Mouse (Mus musculus) gastrocnemius, adult 18-20 months (tissue): Measurements from ENCODE around the gene Atp8a1. TPM values are rescaled to one million over a fixed set of nuclear protein-coding genes. Genes with fewer than 3 reads are reported as not detected.
"Not testable (repeated sequence)": the region's sequence is repeated elsewhere in the genome, so short reads cannot be mapped to it uniquely, and the experiment has no call there.

Source experiments
- DNase-seq: peaks from one replicate; pipeline ENCODE4 v3.0.0; 2021; ENCODE audit warnings: low spot score
- total RNA-seq, 2 experiments: library from RNA; stranded (reverse); gene quantifications; 2 replicates each; pipeline ENCODE4 v1.2.3; 2021

Atp8a1 gene
- total RNA-seq, 2 experiments from 2014 or later, result 60.4 to 75.3 TPM

DNA sequence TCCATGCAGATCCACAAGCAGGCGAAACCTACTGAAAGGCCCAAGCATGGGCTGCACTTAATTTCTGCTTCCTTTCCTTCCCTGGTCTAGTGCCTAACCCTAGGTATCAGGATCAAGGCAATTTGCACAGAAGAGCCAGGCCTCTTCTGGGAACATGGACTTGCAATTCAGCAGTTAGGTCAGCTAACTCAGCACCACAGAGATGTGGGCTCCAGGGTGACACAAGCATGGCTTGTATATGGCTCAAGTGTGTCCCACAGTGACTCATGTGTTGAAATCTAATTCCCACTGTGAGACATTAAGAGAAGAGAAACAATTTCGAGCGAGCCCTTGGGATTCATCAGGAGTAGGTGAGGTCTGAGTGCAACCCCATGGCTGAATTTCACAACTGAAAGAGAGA is 18.9 kb downstream of the Atp8a1 start:
- DNase-seq, result peak; percentile 31

DNA sequence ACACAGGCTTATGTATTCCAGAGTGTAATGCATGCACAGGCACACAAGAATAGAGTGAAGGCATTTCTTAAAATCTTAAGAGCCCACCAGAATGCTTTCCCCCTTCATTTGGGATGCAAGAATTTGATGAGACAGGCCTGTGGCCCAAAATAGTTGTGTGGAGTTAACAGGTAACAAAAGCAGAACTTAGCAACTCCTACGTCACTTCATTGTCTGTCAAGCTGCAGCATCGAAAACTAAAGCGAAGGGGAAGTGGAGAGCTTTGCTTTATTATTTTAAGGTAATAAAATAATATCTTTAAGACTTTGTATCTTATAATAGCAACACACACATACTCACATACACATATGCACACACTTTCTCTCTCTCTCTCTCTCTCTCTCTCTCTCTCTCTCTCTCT is 20.3 kb downstream of the Atp8a1 start:
- DNase-seq, result no peak

DNA sequence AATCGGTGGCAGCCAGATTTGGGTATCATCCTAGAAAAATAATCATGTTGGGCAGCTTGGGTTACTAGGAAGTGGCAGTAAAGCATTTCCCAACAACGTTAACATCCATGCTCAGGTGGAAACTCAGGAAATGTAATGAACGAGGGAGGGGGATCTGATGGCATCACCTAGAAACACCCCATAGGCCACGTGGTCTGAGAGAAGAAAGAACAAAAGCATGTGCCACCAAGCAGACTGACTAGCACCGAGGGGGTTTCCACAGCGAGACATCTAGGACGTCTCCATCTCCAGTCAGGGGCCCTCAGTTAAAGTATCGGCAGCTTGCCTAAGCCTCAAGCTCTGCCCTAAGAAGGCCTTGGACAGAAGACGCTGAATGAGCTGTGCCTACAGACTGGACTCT is 21.0 kb downstream of the Atp8a1 start:
- no peak for DNase-seq

DNA sequence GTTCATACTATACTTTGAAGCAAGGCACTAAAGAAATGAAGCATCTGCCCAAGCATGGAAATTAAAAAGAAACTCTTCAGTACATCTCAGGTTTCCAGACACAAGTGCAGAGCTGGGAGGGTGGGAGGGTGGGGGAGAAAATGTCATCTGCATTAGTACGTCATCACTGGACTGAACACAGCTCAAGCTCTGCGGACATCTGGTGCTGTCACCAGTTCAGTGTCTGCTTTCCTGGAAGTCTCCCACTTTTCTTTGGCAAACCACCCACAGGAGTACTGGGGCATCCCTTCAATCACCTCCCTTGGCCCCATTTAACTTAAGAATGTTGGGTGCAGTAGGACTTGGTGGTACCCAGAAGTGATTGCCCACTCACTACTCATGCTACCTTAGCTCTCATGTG is 22.6 kb downstream of the Atp8a1 start:
- DNase-seq, result peak; percentile 72

DNA sequence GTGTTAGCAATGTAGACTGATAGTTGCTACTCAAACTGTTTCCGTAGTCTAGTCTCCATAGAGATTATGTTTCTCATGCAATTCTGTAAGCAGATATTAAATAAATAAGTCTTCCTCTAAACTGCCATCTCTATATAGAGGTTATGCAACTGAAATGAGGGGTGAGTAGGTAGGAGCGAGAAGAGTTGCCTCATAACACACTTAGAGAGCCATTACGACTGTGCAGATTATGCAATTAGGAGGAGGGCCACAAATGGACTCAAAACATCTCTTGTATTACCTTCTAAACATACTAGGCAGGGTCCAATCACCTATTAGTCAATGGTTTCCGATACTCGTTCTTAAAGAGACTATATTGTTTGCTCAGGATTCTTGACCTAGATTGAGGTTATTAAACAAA is 23.5 kb downstream of the Atp8a1 start:
- no peak for DNase-seq

DNA sequence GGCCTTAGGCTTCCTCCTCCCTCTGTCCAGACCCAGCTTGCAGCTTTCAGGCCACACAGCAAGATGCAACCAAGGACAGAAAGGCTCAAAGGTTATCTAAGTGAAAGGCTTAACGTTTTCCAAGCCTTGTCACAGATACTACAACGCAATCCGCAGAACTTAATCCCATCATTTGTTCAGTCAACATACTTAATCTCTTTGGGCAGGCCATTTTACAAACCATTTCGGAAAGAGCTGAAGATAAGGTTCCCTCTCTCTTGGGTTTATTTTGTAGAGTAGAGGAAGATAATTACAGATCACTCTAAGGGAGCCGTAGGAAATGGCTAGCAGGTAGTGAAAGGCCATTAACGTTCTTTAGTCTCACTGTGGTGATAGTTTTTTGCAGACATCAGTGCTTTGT is 24.6 kb downstream of the Atp8a1 start:
- no peak for DNase-seq

DNA sequence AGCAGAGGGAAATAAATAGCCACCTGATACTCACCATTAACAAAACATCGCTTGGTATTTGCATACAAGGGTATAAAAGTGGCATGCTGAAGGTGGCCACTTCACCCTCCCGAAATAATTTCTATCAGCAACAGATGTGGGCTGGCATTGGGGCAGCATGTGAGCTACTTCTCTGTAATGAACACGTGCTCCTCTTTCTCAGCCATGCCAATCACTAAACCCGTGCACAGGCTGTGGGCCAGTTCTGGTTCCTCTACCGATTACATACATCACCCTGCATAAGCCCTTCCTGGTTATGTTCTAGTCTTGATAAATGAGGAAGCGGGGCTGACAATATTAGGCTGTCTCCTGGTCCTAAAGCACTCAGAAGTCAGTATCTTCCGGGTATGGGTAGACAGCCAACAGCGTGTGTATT is 25.2 kb downstream of the Atp8a1 start:
- no peak for DNase-seq

DNA sequence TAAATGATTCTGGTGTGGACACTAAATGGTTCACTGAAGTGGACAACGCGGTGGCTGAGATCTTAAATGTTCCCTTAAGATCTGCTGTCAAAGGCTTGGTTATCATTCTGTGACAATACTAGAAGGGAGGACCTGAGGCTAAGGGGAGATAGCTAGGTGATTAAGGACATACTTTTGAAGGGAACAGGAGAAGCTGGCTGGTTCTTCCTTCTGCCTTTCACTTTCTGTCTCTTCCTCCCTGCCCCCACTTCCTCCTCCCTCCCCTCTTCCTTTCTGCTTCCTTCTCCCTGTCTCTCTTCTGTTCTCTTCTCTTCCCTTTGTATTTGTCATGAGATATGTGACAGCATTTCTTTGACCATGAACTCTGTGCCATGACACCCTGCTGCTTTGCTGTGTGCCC is 26.0 kb downstream of the Atp8a1 start:
- no peak for DNase-seq

DNA sequence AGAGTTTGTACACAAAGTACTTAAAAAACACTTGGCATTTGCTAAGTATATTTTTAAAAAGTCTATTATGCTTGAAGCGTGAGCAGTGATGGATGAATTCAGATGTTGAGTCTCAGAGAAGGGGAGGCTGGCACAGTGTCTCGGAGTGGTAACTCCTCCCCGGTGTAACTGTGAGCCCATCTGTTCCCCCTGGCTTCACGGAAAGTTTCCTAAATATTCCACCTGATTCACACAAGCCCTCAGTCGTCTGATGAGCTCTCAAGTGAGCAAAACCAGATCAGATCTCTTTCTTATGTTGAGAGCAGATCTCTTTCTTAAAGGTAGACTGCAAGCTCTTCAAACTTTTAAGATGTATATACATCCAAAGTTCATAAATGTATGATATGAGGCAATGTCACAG is 27.8 kb downstream of the Atp8a1 start:
- DNase-seq, result no peak

DNA sequence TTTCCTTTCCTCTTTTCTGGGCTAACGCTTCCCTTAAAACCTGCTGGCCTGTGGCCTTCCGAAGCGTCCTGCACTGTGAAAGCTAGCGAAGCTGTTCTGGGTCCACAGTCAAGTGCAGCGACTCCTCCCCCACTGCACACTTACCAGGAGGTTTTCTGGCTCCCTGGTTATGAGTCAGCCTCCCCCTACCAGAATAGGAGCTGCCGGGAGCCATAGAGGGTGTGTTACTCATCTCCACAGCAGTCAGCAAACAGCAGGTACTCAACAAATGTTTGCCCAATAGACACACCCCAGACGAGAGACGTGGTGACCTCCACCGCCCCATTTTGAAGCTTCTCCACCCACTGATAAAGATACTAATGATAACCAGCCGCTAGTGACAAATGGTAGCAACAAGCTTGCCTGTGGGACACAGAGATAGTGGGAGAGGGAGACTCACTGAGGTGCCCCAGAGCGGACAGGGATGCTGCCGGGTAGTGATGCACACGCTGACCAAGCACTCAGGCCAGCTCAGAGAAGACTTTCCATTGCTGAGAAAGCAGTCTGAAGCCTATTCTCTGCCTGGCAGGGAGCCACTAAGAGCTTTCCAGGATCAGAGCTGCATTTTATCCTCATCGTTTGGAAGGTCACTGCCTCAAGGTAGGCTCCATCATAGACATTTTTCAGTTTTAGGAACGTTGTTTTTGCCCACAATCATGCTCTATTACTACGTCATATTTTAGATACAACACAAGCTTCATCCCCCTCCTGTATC is 31.5 kb downstream of the Atp8a1 start:
- no peak for DNase-seq

DNA sequence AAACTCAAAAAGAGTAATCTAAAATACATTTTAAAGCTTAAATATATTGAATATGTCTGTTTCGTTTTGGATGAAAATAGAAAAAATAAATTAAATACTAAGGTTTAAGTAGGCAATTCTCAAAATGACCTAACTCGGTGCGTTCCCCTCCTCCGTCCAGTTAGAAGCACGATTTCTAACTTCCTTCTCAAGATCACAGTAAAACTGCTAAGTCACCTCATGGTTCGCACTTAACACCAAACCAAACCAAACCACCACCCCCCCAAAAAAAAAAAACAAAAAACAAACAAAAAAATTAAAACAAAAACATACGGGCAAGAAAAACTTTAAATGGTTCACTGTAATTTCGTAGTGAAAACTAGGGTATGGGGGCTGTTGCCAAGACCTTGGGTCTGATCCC is 32.2 kb downstream of the Atp8a1 start:
- not testable (repeated sequence) for DNase-seq

DNA sequence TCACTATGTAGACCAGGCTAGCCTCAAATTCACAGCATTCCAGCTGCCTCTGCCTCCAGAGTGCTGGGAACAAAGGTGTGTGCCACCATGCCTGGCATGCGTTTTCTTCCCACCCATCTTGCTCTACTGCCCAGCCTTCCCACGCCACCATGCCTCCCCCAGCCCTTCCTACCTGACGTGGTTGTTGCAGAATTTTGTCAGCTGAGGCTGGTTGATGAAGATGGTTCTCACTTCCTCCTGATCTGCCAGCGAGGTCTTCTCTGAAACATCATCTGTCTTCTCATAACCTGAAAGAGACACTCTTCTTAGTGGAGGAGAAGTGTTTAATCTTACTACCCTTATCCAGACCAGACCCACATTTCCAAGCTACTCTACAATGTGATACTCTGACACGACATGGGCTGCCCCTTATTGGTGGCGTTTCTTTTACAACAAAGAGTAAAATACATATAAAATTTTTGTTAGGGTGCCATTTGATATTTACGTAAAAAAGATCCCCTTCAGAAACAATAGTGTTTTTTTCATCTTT is 32.7 kb downstream of the Atp8a1 start:
- no peak for DNase-seq

DNA sequence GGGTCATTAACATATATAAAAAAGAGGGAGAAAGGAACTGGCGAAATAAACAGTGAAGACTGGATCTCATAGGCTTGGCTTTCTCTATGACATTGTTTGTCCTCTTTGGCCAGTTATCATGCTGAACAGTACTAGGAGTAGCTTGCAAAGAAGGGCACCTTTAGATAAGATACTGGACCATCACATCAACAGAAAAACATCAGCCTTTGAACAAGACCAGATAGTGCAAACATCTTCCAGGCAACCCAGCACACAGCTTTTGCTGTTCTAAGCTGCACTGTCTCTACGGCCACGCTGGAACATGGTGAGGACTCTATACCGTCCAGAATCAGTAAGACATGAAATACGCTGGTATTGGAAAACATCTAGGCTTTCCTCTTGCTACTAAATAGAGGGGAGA is 33.9 kb downstream of the Atp8a1 start:
- DNase-seq, result no peak

DNA sequence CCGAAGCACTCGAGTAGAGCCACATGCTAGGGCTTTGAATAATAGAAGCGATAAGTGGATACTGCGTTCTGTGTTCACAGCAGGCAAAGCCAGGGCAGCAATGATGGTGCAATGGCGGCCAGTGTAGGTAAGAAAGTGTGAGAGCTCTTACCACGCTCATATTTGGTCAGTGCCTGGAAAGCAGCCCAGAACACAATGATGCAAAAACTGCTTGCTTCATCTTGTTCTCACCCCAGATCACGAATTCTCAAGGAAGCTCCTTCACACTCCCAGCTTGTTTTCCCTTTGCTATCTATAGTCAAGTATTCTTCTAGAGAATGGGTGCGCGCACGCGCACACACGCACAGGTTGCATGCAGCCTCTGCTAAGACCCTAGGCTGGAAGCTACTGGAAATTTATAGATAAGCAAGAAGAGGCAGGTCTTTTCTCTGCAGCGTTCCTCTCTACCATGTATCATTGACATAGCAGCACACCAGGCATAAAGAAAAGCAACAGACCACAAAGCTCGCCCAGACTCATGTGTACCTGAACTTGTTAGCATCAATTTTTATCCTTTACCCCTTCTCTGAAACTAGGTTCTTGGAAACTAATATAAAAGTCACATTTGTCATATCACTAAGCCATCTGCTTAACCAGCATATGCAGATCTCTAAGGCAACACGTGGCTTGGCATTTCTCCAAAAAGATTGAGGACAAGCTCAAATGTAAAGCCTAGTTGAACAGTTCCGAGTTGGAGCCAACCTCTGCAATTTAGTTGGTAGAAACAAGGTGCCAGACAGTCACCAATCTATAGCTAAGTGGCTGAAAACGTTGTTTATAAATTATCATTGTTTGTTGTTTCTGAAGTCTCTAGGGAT is 44.8 kb downstream of the Atp8a1 start:
- no peak for DNase-seq

DNA sequence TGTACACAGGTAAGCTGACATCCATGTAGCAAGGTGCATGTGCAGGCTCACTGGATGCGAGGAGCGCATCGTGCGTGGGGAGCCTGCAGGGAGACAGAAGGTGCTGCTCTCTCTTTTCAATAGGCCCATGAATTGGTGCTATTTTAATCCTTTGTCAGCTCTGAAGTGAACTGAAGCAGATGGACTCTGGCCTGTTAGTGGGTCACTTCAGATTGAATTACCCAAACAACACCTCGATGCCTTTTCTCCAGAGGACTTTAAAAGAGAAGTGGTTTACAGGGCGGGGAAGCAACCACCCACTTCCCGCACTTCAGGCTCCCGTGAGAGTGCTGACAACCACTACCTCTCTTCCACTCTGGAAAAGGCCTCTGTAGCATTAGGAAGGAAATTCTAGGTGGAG is 46.4 kb downstream of the Atp8a1 start:
- no peak for DNase-seq

DNA sequence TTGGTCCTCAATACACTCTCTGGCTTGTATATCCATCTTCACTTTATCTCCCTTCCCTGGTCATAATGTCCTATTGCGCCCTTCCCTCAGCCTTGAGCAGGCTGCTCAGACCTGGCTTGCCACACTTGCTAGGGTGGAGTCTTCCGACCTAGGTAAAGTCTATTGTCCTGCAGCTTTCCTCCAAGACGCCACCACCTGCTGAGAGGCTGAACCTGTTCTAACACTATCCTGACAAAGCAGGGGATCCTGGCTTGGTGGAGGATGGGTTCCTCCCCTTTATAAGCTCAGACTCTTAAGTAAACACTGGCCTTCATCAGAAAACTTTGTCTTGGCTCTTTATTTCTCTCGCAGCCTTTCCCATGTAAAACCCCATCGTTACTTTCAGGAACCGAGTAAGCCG is 47.4 kb downstream of the Atp8a1 start:
- DNase-seq, result no peak

DNA sequence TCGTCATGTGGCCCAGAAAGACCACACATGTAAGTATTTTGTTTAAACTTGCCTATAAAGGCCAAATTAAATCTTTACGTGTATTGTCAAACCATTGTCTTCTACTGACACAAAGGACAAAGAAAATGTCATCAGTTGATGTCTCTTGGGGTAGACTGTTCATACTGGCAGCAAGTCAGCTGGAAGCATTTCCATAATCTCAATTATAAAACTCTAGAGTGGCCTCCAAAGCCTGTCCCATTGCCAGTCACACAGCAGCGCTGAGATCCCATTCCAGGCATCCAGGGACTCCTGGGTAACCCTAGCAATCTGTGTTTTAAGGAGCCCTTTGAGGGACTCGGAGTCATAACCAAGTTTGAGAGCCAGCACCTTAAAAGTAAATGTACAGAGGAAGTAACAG is 48.9 kb downstream of the Atp8a1 start:
- no peak for DNase-seq

DNA sequence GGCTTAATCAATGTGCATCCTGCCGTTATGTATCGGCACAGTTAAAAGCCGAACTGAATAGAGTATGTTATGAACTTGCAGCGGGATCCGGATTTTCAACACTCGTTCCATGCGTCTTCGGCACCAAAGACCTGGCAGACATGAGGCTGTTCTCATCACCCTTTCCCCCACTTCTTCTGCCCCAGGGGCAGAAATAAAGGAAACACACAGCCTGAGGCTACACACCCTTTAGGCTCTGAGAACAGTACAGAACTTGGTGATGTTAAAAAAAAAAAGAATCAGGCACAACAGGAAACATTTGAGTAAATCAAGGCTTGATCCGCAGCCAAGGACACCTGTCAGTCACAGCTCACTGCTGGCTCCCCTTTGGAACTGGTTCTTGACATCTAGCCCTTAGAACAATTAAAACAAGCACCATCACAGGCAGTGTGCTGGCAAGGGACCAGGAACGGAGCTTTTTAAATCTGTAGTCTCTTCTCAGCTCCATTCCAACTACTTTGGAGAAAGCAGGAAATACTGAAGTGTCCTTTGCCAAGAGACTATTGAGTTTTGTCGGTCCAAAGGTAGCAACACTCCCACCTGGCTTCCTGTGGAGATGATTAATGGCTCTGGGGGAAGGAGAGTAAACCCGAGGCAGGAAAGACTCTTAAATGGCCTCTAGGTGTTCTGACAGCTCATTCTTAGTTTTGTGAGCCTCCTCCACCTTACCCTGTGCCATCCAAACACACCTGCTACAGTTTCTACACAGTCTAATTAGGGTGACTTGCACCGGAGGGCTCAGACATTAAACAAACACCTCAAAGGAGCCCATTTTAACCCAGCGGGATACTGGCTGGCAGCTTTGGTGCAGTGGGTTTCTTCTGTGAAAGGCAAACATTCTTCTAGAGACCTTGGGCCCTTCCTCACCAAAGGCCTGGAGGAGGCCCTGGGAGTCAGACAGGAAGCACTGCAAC is 50.0 kb downstream of the Atp8a1 start:
- no peak for DNase-seq

DNA sequence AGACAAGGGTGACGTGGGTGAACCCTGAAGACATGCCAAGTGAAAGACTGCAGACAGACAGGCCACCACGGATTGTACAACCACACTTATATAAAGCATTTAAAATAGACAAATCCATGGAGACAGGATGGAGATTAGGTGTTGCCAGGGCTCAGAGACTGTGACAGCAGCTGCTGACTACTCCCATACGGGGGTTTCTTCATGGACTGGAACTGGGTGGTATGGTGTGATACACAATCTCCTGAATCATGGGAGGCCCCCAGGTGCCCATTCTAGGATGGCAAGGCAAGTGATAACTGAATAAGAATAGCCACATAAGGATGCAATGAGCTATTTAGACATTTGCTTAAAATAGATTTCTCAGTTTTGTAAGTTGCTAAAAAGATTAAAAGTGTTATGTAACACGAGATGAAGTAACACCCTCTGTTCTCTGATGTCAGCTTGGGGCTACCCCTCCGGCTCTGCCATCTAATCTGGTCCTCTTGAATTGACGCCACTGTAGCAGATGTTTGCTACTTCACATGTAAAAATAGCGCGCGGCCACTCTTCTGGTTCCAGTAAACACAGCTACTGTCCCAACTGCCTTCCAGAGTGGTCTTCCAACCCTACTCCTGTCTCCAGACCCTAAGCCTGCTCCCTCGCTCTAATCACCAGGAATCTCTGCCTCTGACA is 53.0 kb downstream of the Atp8a1 start:
- DNase-seq, result peak; percentile 69

DNA sequence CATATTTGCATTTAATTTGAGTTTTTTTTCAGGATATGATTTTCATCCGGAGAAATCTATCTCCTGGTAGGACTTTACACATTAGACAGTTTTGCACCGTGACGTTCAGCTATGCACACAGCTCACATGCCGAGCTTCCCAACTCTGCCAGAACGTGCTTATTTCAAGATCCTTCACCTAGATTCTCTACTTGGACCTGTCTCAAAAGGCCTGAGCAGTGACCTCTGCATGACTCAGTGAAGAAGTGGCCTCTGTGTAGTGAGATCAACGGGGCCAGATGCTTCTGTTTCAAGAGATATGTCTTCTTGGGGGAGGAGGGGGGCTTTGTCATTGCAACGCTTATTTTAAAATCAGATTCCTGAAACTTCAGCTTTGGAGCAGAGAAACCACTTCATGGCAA is 64.5 kb downstream of the Atp8a1 start:
- DNase-seq, result no peak

DNA sequence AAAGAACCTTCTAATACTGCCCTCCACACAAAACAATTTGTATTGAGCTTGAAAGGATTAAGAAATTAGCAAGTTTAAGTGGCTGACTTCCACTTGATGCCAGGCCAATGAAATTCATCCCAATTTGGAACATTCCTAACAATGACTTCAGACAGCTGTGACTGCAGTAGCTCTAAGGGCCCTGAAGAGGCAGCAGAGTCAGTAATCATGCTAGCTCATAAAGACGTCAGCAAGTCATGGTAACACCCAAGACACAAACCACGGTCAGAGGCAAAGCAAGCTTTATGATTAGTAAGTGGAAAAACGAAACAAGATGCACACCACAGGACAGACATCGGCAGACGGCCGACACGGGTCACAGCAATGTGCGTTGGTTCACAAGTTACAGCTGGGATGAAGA is 69.2 kb downstream of the Atp8a1 start:
- peak; percentile 71 for DNase-seq
